Mouse (Mus musculus) cerebellum, postnatal 36 days (tissue): ENCODE measurements around the gene Cps1.
A peak's percentile ranks its signal among the peaks of the same experiment; 100 is the strongest.

Source experiments
- DNase-seq, 2 experiments: peaks; one replicate each; pipeline ENCODE4 v3.0.0; 2021 to 2022; ENCODE audit warnings: mixed read lengths in 2 of 2

Gene Cps1

DNA sequence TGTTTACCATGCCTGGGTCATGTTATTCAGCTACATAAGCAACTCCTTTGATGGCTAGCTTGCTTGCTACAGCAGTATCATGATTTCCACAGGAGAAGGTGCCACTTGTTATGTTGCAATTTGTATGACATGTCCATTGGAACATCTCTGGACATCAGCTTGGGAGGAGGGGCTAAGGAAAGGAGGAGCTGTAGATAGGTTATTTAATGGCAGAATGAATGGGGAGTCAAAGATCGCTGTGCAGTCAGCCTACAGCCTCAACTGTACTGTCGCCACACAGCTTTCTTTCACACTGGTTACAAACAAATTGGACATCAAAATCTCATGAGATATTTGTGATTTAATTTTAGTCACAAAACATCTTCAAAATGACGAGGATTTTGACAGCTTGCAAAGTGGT lies at the start of gene Cps1:
TSS of gene Cps1 (plus strand) at position 230 of the 400 bp plus-strand sequence.
- DNase-seq = no peak

DNA sequence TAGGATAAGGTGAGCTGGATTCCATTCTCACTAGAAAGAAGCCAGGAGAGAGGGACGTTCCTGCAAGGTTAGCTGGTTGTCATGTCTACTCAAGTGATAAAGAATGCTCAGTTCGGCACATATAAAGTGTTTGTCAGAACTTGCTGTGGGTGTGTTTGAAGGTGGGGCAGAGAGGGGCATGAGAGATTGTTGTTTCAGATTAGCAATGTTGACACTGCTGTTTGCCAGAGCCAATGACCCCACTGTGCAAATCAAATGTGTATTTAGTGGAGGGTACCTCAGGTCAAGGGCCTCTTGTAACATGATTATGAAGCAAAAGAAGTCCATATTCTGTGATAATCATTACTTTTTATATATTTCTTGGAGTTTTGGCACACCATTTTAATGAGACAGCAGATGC lies 45.1 kb upstream of the Cps1 start:
- DNase-seq = no peak

DNA sequence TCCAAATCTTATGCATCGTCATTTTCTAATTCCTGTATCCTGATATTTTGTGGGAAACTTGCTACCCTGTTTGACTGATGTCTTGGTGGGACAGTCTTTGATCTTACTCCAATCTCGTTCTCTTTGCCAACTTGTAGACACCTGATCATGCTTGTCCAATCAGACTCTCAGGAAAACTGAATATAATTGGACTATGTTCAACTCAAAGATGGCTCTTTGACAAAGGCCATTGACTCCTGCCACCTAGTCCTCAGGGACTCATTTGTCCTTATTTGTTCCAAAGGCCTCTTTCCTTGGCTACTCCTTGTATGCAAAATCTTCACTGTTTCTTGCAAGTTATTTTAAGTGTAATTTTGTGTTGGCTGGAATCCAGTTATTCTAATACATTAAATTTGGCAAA lies 44.2 kb upstream of the Cps1 start:
- DNase-seq = no peak

DNA sequence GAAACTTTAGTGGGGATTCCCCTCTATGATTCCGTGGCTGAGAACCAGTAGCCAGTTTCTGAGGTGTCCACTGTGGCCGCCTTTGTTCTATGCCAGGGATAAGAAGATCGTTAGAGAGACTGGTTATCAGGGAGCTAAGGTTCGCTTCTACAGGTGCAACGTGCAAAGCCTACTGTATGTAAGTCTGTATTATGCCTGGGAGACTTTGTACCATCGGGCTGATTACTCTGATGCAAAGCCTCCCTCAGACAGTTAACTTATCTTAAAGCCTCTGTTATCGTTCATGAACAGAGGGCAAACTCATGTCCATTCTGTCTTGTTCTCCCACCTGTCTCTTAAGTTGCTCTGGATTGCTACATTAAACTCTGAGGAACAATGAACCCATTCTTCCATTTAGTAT lies 43.7 kb upstream of the Cps1 start:
- no peak for DNase-seq

DNA sequence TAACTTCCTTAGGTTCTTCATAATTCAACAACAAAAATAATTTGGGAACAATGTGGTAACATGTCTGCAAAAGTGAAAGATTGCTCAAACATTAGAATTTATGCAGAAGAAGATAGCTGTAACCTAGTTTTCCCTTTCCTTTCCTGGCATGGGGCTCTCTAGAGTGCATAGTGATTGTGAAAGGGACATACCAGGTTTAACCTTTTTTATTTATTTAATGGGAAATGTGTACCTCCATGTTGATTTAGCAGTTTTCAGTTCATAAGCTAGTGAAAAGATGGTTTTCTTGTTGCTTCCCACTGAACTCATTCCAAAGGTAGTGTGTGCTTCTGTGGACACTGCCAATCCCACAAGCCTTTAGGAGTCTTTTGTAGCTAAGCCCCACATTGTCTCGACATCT lies 30.4 kb upstream of the Cps1 start:
- no peak for DNase-seq

DNA sequence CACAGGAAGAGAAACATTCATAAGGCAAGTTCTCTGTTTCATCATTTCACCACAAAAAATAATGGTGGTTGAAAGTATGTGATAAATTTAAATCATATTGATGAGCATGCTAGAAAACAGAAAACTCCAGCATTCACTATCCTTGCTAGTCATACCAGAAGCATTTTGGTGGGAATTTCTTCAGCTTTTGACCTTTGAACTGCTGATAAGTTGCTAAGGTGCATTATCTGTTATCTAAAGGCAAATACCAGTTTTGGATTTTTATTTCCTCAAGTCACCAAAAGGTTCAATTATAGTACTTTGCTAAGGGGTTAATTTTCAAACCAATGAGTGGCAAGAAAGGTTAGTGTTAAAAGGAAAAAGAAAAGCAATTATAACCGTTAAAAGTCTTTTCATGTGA lies 23.6 kb upstream of the Cps1 start:
- no peak for DNase-seq

DNA sequence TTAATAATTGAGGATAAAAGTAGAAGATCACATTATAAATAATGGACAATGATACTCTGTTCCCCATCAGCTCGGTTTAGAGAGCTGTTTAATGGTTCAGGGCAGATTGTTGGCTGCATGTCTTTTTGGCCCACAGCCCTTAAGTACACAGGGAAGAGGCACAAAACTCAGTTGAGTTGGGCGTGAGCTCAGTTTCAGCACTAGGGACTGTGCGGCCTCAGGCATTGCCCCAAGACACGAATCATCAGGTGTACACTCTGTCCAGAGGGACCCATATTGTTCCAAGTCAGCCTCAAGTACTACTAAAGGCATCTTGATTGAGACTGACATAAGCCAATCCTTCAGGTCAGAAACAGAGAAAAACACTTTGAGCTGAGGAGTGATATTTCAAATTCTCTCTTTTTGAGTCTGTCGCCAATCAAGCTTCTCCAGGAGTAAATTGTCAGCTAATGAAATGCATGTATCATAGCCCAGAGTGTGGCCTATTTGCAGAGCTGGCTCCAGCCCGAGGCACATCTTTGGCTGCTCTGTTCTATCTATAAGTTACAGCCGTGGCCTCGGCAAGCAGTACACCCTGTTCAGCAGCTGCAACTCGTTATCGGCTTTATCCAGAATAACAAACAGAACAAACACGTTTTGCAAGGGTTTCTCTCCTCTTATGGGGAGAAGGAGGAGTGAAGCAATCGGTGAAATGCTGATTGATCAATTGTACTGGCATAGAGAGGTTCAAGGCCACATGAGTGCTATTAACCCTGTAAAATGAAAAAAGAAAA lies 19.2 kb upstream of the Cps1 start:
- DNase-seq = no peak

DNA sequence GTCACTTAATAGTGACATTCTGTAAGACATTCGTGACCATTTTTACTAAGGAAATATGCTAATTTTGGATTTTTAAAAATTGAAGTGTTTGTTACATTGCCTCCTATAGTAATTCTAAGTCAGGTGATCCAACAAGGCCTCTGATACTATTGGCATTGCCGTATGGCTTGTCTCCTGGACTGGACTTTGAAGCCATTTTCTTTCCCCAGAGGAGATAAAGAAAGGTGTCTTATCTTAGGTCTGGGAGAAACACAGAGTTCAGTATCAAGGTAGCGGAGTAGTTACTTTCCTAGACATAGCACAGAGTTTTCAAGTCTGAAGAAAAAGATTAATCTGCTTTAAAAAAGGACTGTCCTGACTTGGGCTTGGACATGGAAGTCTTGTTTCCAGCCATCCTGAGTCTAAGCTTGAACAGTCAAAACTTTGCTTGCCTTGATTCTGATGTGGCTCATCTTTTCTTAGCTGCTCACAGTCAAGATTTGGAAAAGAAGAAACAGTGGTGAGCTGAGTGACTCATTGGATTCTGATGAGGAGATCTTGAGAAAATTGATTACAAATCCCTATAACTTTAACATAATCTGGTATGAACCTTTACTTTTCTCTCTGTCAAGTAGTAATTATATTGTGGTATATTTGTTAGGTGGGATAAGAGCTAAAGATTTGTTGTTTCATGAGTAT lies 11.1 kb upstream of the Cps1 start:
- DNase-seq = no peak

DNA sequence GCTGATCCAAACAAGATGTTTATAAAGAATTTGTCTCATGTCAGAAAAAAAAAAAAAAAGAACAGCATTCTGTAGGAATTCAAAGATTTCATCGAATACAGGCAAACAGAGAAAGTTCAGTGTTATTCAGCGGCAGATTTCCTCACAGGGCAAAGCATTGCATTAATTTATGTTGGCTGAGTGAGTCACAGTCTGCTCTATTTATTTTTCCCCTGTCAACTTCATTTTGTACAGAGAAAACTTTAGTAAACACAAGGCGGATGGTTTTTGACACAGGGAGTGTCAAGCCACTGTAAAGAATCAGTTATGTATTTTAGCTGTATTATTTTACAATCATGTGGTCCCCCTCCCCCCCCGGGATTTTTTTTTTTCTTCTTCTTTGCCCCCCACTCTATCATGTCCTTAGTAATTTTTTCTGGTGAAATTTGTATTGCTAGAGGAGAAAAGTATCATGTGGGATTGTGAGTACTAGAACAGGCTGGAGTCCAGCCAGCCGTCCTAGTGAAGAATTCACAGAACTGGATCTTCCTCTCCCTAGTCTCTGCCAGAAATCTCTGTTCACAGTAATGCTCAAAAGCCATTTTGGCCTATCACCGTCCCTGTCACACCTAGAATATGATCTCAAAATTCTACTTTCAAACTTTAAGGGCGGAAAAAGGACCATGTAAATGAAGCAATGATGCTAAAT lies 9.3 kb upstream of the Cps1 start:
- DNase-seq = no peak

DNA sequence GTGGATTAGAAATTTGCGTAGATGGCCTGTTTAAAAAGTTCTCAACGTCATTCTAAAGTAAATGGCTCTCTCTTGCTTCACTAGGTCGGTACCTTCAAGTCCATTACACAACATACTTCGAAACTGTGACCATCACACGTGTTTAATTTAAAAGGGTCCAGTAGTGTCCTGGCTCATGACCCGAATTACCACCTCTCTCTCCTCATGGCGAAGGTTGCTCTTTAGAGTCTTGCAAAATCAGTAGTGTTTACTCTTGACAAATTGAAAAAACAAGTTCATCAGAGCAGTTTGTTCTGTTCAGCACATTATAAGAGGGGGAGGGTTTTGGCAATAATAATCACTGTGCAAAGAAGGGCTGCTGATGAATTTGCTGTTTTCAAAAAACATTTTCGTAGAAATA lies 6.3 kb upstream of the Cps1 start:
- DNase-seq = no peak

DNA sequence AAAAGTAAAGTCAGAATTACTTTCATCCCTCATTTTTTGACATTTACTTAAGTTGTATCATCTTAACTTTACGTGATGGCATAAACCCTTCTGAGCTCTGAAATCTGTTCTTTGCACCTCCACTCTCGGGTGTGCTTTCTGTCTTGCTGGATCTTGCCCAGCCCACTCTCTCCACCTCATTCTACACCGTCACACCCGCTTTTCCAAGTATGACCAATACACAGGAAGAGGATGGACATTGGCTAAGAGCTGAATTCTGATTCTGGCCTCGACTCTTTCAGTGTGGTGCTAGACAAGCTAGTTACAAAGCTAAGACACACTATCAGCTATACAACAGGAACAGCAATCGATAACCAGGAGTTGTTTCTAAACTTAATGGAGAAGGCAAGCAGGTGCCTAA lies 5.0 kb upstream of the Cps1 start:
- no peak for DNase-seq

DNA sequence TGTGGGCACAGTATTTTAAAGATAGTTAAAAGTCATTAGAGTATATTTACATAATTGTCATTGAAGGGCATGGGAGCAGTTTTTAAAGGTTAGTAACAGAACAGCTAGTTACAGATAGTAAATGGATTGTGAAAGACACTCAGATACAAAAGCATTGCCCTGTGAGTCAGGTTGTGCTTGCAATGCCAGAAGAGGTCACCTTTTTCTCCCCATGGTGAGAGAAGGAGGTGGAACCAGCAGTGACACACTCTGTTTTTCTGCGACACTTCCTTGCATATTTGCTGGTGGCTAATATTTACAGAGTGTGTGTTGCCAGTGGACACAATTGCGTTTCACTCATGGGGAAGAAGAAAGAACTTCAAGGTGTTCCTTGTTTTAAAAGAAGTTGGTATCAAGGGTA lies 2.6 kb downstream of the Cps1 start:
- DNase-seq = no peak

DNA sequence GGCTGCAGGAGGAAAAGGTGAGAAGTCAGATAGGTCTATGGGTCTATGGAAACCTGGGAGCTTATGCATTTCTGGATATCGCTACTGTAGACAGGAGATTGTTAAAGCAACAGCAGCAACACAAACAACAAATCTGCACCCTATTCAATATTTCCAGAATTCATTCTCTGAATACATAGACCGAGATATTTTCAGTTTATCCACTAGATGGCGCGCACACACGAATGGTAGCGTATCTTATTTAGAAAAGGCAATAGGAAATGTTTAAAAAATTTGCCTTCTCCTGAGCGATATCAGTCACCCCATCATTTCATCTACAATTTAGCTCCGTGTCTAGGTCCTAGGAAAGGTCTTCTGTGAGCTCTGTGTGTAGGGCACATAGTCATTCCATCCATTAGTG lies 21.1 kb downstream of the Cps1 start:
- peak in 1 of 2 experiments; percentile 7 for DNase-seq

DNA sequence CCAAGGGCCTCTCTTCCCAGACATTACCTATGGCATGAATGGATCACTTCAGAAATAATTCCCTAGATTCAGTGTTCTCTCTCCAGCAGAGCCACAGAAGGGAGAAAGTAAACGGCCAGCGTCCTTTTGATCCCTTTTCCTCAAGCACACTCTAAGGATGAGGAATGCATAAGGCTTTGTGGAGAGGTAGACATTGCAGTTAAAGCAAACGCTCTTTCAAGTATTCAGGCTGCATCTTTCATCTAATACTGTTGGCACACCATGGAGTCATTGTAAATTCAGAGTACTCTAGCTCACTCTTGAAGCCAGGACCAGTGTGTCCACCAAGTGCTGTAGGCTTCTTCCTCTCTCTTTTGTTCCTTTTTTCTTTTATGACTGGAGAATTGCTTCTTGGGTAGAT lies 28.4 kb downstream of the Cps1 start:
- DNase-seq = no peak

DNA sequence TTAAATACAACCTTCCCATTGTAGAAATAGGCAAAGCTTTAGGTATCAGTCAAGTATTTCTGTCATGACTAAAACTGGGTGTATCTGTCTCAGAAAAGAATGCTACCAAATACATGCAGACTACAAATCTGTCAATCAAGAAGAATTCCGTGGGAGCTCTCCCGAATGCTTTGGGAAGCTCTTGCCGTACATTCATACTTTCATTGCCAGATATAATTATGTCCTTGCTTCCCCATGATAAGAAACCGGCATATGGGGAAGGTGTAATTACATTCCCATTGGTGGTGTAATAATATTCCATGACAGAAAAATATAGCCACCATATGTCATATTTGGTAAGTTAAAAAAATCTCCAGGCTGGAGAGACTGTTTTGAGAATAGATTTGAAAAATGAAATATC lies 44.5 kb downstream of the Cps1 start:
- DNase-seq = no peak

DNA sequence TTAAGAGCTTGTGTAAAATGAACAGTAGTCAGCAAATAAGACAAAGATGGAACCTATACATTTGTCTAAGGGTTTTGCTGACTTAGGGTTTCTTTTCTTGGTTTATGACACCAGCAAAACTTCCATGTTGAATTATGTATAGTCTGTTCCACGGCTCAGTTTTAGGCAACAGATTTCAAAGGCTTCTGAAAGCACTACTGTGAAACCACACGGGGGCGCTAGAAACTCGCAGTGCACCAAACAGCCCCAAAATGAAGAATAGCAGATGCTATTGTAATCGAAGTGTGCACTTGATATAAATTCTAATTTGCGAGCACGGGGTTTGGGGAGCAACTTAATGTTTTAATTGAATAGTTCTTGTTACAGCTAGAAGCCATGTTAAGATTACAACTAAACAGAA lies 58.3 kb downstream of the Cps1 start:
- peak; percentile 53 to 62 for DNase-seq

DNA sequence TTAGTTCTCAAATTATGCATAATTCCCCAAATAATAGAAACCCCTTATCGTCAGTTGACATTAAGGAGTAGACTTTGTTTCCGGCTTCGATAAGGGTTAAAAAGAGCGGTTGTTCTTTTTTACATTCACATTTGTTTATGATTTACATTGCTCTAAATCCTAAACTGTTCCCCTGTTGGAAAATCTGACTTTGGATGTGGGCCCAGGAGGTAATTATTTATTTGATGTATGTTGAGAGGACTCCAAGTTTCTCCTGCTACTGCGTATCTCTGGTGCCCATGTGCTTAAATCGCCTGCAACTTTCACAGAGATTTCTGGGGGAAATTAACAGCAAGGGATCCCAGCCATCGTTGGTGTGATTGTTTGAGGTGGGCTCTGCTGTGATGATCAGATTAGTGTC lies 59.4 kb downstream of the Cps1 start:
- no peak for DNase-seq

DNA sequence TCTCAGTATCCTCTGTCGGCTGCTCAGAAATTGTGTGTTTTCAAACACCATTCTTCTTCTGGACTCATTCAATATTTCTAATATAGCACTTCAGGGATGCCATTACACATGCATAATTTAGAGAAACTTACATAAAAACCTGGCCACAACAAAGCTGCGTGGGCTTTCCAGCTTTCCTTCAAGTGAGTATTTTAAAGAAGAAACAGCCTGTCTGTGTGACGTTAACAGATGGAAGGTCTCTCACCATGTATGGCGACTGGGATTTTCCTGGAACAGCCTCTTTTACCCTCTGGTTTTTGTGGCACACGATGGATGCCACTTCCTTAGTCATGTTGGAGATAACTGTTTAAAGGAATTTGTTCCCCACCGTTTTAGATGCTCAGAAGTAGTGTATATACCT lies 60.7 kb downstream of the Cps1 start:
- no peak for DNase-seq

DNA sequence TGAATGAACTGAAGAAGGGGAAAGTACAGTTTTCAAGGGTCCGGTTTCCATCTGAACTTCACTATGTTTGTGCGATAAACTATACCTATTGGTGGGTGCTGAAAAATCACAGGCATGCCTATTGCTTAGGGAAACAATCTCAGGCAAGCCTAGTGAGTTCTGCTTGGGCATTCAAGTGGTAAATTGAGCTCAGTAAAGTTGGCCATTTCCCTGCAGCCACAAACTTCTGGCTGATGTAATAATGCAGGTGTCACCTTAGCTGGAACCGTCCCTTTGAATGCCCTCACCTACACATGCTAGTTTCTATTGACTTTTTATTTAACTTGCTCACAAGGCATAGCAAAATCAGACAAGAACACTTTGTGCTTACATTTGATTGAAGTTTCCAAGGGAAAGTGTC lies 61.3 kb downstream of the Cps1 start:
- DNase-seq = no peak

DNA sequence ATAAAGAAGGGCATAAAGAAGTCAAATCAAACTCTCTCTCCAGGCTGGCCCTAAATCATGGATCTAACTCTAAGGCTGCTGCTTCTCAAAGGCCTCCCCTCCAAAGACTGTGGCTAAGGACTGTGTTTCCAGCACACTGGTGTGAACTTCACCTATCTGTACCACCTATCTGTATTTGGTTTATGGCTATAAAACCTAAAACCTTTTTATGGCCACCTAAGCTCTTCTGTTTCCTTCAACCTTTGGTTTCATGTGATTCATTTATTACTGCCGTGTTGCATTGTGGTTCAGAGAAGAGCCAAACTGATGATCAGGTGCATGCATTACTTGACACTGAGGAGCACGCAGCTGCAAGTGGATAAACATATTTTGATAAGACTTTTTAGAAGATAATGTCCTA lies 74.5 kb downstream of the Cps1 start:
- no peak for DNase-seq

DNA sequence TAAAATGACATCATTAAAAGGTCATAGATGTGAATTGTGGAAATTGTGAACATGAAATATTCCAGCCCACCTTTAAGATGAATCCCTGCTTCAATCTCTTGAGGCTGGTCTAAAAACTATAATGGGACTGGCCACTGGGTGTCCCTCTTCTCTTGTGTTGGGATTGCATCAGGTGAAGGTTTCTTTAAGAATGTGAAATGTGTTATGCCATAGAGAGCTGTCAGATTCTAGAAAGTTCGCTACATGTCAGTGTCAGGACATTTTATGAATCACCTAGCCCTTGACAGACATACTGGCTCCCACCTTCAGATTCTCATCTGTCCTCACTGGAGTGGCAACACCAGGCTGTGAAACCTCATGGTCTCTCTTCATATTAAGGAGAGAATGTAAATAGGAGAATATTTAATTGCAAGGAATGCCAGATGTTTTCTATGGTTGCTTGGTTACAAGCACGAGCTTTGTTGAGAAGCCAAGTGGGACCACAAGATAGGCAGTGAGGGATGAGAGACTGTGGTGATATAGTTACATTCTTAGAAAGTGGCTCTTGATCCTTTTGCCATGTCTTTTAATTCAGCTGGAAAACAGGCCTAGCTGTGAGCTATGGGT lies 95.6 kb downstream of the Cps1 start:
- no peak for DNase-seq

DNA sequence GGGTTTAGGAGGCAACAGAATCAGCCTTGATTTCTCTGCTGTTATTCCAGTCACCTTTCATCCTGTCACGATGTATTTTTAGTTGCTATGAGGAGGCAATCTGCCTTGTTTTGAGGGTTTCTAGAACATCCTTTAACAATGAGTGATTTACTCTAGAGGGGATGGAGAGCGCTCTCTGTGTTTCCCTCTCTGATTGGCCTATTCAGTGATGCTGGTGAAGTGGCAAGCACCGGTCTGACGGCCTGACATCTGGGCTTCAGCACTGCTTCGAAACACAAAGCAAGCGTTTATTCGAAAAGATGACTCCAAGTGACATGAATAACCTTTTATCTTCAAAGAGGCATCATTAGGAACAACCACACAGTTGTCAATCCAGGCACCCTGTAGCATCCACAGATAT lies 100.8 kb downstream of the Cps1 start:
- no peak for DNase-seq

DNA sequence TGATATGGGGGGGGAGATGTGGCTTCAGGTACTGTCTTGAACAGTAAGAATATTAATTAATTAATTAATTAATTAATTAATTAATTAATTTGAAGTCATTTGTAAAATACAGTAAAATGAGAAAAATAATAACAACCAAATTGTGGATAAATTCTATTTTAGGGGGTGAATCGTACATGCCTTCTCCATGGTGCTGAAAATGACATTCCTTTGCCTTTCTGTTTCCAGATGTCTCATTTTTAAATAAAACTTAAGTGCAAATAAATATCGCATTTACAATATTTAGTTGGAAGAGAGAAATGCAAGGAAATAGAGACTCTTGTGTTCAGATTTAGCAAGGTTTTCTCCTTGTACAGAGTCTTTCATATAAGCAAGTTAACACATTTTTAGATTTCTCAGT lies 112.0 kb downstream of the Cps1 start:
- DNase-seq = no peak
